Mouse (Mus musculus): ENCODE data around the gene Areg. TPM values are rescaled to one million over a fixed set of nuclear protein-coding genes. Genes with fewer than 3 reads are reported as not detected.

The Areg gene
- polyA plus RNA-seq, 1 experiment from 2014 or later = 0.92 TPM

Other genes starting within 250 kb of the Areg start
- 1.3 TPM in 2 replicates for gene Cxcl1, start 248.4 kb upstream of the Areg start, polyA plus RNA-seq (2014; fragmentation: Nextera tagmentation; extraction: Ambion mirVana)
- 0.18 TPM in 1 of 2 replicates, not detected in the other for gene Cxcl2, start 235.7 kb upstream of the Areg start, polyA plus RNA-seq (2014; fragmentation: Nextera tagmentation; extraction: Ambion mirVana)
- 43.1 and 47.7 TPM in 2 replicates for gene Mthfd2l, start 208.5 kb upstream of the Areg start, polyA plus RNA-seq (2014; fragmentation: Nextera tagmentation; extraction: Ambion mirVana)
- gene Epgn, start 112.1 kb upstream of the Areg start, polyA plus RNA-seq (2014; fragmentation: Nextera tagmentation; extraction: Ambion mirVana) = 0.34 and 0.35 TPM in 2 replicates
- 0.06 and 0.07 TPM in 2 replicates for gene Ereg, start 65.0 kb upstream of the Areg start, polyA plus RNA-seq (2014; fragmentation: Nextera tagmentation; extraction: Ambion mirVana)